Mouse (Mus musculus): ENCODE data around the gene Ethe1.

GRCm38 (mm10) chr7:24539686-24540085 lies 47.7 kb upstream of the Ethe1 start:
- TF ChIP-seq USF1 (IDR thresholded peaks at IDR 0.05; ENCODE audit: low read depth) (no peak), CEBPB (IDR thresholded peaks at IDR 0.05; ENCODE audit: insufficient read depth, poor library complexity, severe bottlenecking) (no peak), MYOD1 (IDR thresholded peaks at IDR 0.05; ENCODE audit: control insufficient read depth in 1 of 3, insufficient read length in 2 of 3, low read depth in 2 of 3) (no peak), E2F4 (IDR thresholded peaks at IDR 0.05; ENCODE audit: insufficient read depth) (no peak), POLR2A (IDR thresholded peaks at IDR 0.05; ENCODE audit: insufficient read length, low read depth) (no peak), POLR2AphosphoS2 (IDR thresholded peaks at IDR 0.05; ENCODE audit: insufficient read length, low read depth) (no peak), MAX (IDR thresholded peaks at IDR 0.05; ENCODE audit: low read depth) (no peak), TCF12 (IDR thresholded peaks at IDR 0.05; ENCODE audit: insufficient read depth, poor library complexity, severe bottlenecking) (no peak), REST (IDR thresholded peaks at IDR 0.05; ENCODE audit: insufficient read depth, insufficient read length) (no peak), MYOG (IDR thresholded peaks at IDR 0.05; ENCODE audit: control insufficient read depth in 1 of 3, insufficient read depth in 1 of 3, insufficient read length in 2 of 3, low read depth in 2 of 3) (no peak), TCF3 (IDR thresholded peaks at IDR 0.05; ENCODE audit: insufficient read length, low read depth) (no peak)

Data from myocyte (in vitro differentiated cells).